Mouse (Mus musculus): ENCODE data around the gene Fnip2. TPM values are rescaled to one million over a fixed set of nuclear protein-coding genes. Genes with fewer than 3 reads are reported as not detected.

Gene Fnip2
- total RNA-seq, 1 experiment, result 21.6 TPM

- Histone ChIP-seq H3K4me3 (ENCODE audit: insufficient read depth in 1 of 2, low read depth in 1 of 2, low read length in 2 of 2, poor library complexity in 1 of 2, severe bottlenecking in 1 of 2) (no peak overlapping the region), H3K27ac (ENCODE audit: insufficient read depth, low read depth, low read length, poor library complexity, severe bottlenecking) (no peak overlapping the region), H3K4me1 (ENCODE audit: control insufficient read depth in 2 of 2, insufficient read depth in 2 of 2, low read length in 2 of 2, poor library complexity in 1 of 2) (no peaks in the 10 kb centered on the region), H3K9me3 (ENCODE audit: control insufficient read depth, insufficient read depth, low read depth, low read length) (no peaks in the 10 kb centered on the region), H3K36me3 (ENCODE audit: control insufficient read depth, insufficient read depth, low read length, poor library complexity, severe bottlenecking) (no peaks in the 10 kb centered on the region), H3K9ac (ENCODE audit: insufficient read depth, low read depth, low read length, poor library complexity, severe bottlenecking) (no peak overlapping the region)
- in situ Hi-C loops (cut with MboI; ENCODE audit: low sequenced_read_pairs in 2 of 2, unreplicated experiment in 2 of 2), result loop anchor here (5.0 to 25.0 kb wide), 2 partner anchors 233 to 243 kb away; no protein-coding TSS in a partner anchor
- TF ChIP-seq CHD2 (IDR thresholded peaks at IDR 0.05; ENCODE audit: low read depth, low read length) (no peak), MAFK (IDR thresholded peaks at IDR 0.05; ENCODE audit: insufficient read depth, low read depth, low read length) (no peak), HCFC1 (IDR thresholded peaks at IDR 0.05; ENCODE audit: borderline replicate concordance, insufficient read depth, low read length) (no peak), ZC3H11A (IDR thresholded peaks at IDR 0.05; ENCODE audit: borderline replicate concordance, low read depth, low read length) (no peak), ZNF384 (IDR thresholded peaks at IDR 0.05; ENCODE audit: low read depth, low read length) (no peak)
- no peak for DNase-seq (ENCODE audit: low read depth, low spot score)
Observed at GRCm38 (mm10) chr3:79445041-79445440, 122.6 kb downstream of the Fnip2 start.

- H3K27ac ChIP-seq (ENCODE audit: insufficient read depth, low read depth, low read length, poor library complexity, severe bottlenecking), result no peak overlapping the region
- no peak for DNase-seq (ENCODE audit: low read depth, low spot score)
- no peak overlapping the region for H3K4me3 ChIP-seq (ENCODE audit: insufficient read depth in 1 of 2, low read depth in 1 of 2, low read length in 2 of 2, poor library complexity in 1 of 2, severe bottlenecking in 1 of 2)
- no peak overlapping the region for H3K9ac ChIP-seq (ENCODE audit: insufficient read depth, low read depth, low read length, poor library complexity, severe bottlenecking)
- no peaks in the 10 kb centered on the region for H3K36me3 ChIP-seq (ENCODE audit: control insufficient read depth, insufficient read depth, low read length, poor library complexity, severe bottlenecking)
- 0 out of 2 replicates have a peak, but pooled peaks have one; percentile 28 for TF ChIP-seq ZC3H11A (IDR thresholded peaks at IDR 0.05; ENCODE audit: borderline replicate concordance, low read depth, low read length)
- no peak for TF ChIP-seq MAFK (IDR thresholded peaks at IDR 0.05; ENCODE audit: insufficient read depth, low read depth, low read length)
- in situ Hi-C loops (cut with MboI; ENCODE audit: low sequenced_read_pairs in 2 of 2, unreplicated experiment in 2 of 2), result loop anchor here in 1 of 2 experiments (25.0 kb wide), 1 partner anchor 232 kb away; no protein-coding TSS in a partner anchor
- H3K4me1 ChIP-seq (ENCODE audit: control insufficient read depth in 2 of 2, insufficient read depth in 2 of 2, low read length in 2 of 2, poor library complexity in 1 of 2), result no peaks in the 10 kb centered on the region
- no peaks in the 10 kb centered on the region for H3K9me3 ChIP-seq (ENCODE audit: control insufficient read depth, insufficient read depth, low read depth, low read length)
Observed at GRCm38 (mm10) chr3:79443850-79444249, 123.7 kb downstream of the Fnip2 start.

GRCm38 (mm10) chr3:79440976-79441491 is 126.6 kb downstream of the Fnip2 start:
- no peak for DNase-seq (ENCODE audit: low read depth, low spot score)
- no peak for TF ChIP-seq HCFC1 (IDR thresholded peaks at IDR 0.05; ENCODE audit: borderline replicate concordance, insufficient read depth, low read length)

GRCm38 (mm10) chr3:79438276-79438675 is 129.3 kb downstream of the Fnip2 start:
- DNase-seq (ENCODE audit: low read depth, low spot score), result no peak
- Histone ChIP-seq H3K9me3 (ENCODE audit: control insufficient read depth, insufficient read depth, low read depth, low read length) (no peaks in the 10 kb centered on the region), H3K36me3 (ENCODE audit: control insufficient read depth, insufficient read depth, low read length, poor library complexity, severe bottlenecking) (no peaks in the 10 kb centered on the region), H3K9ac (ENCODE audit: insufficient read depth, low read depth, low read length, poor library complexity, severe bottlenecking) (no peak overlapping the region), H3K27ac (ENCODE audit: insufficient read depth, low read depth, low read length, poor library complexity, severe bottlenecking) (no peak overlapping the region), H3K4me3 (ENCODE audit: insufficient read depth in 1 of 2, low read depth in 1 of 2, low read length in 2 of 2, poor library complexity in 1 of 2, severe bottlenecking in 1 of 2) (no peak overlapping the region), H3K4me1 (ENCODE audit: control insufficient read depth in 2 of 2, insufficient read depth in 2 of 2, low read length in 2 of 2, poor library complexity in 1 of 2) (peaks cover 13 to 14% of the 10 kb centered on the region in 2 experiments)
- TF ChIP-seq CHD2 (IDR thresholded peaks at IDR 0.05; ENCODE audit: low read depth, low read length) (no peak), ZNF384 (IDR thresholded peaks at IDR 0.05; ENCODE audit: low read depth, low read length) (no peak), MAFK (IDR thresholded peaks at IDR 0.05; ENCODE audit: insufficient read depth, low read depth, low read length) (no peak), HCFC1 (IDR thresholded peaks at IDR 0.05; ENCODE audit: borderline replicate concordance, insufficient read depth, low read length) (no peak), ZC3H11A (IDR thresholded peaks at IDR 0.05; ENCODE audit: borderline replicate concordance, low read depth, low read length) (no peak)
- in situ Hi-C loops (cut with MboI; ENCODE audit: low sequenced_read_pairs in 2 of 2, unreplicated experiment in 2 of 2), result loop anchor here in 1 of 2 experiments (25.0 kb wide), 1 partner anchor 226 kb away; no protein-coding TSS in a partner anchor

More at GRCm38 (mm10) chr3:79440976-79441491, 126.6 kb downstream of the Fnip2 start:
- no peaks in the 10 kb centered on the region for H3K36me3 ChIP-seq (ENCODE audit: control insufficient read depth, insufficient read depth, low read length, poor library complexity, severe bottlenecking)
- in situ Hi-C loops (cut with MboI; ENCODE audit: low sequenced_read_pairs in 2 of 2, unreplicated experiment in 2 of 2), result loop anchor here in 1 of 2 experiments (25.0 kb wide), 1 partner anchor 229 kb away; no protein-coding TSS in a partner anchor
- H3K27ac ChIP-seq (ENCODE audit: insufficient read depth, low read depth, low read length, poor library complexity, severe bottlenecking), result no peak overlapping the region
- H3K9ac ChIP-seq (ENCODE audit: insufficient read depth, low read depth, low read length, poor library complexity, severe bottlenecking), result no peak overlapping the region
- peaks cover 0 to 2% of the 10 kb centered on the region in 2 experiments; a peak in 1 of 4 replicates for H3K4me1 ChIP-seq (ENCODE audit: control insufficient read depth in 2 of 2, insufficient read depth in 2 of 2, low read length in 2 of 2, poor library complexity in 1 of 2)
- H3K4me3 ChIP-seq (ENCODE audit: insufficient read depth in 1 of 2, low read depth in 1 of 2, low read length in 2 of 2, poor library complexity in 1 of 2, severe bottlenecking in 1 of 2), result no peak overlapping the region
- H3K9me3 ChIP-seq (ENCODE audit: control insufficient read depth, insufficient read depth, low read depth, low read length), result no peaks in the 10 kb centered on the region

- Histone ChIP-seq H3K9ac (ENCODE audit: insufficient read depth, low read depth, low read length, poor library complexity, severe bottlenecking) (no peak overlapping the region), H3K9me3 (ENCODE audit: control insufficient read depth, insufficient read depth, low read depth, low read length) (no peaks in the 10 kb centered on the region), H3K27ac (ENCODE audit: insufficient read depth, low read depth, low read length, poor library complexity, severe bottlenecking) (no peak overlapping the region), H3K4me3 (ENCODE audit: insufficient read depth in 1 of 2, low read depth in 1 of 2, low read length in 2 of 2, poor library complexity in 1 of 2, severe bottlenecking in 1 of 2) (no peak overlapping the region), H3K4me1 (ENCODE audit: control insufficient read depth in 2 of 2, insufficient read depth in 2 of 2, low read length in 2 of 2, poor library complexity in 1 of 2) (peaks cover 13 to 16% of the 10 kb centered on the region in 2 experiments), H3K36me3 (ENCODE audit: control insufficient read depth, insufficient read depth, low read length, poor library complexity, severe bottlenecking) (no peaks in the 10 kb centered on the region)
- in situ Hi-C loops (cut with MboI; ENCODE audit: low sequenced_read_pairs in 2 of 2, unreplicated experiment in 2 of 2), result loop anchor here in 1 of 2 experiments (25.0 kb wide), 1 partner anchor 224 kb away; no protein-coding TSS in a partner anchor
- no peak for DNase-seq (ENCODE audit: low read depth, low spot score)
- TF ChIP-seq HCFC1 (IDR thresholded peaks at IDR 0.05; ENCODE audit: borderline replicate concordance, insufficient read depth, low read length), result no peak
- TF ChIP-seq MAFK (IDR thresholded peaks at IDR 0.05; ENCODE audit: insufficient read depth, low read depth, low read length), result no peak
- no peak for TF ChIP-seq ZNF384 (IDR thresholded peaks at IDR 0.05; ENCODE audit: low read depth, low read length)
- no peak for TF ChIP-seq ZC3H11A (IDR thresholded peaks at IDR 0.05; ENCODE audit: borderline replicate concordance, low read depth, low read length)
- no peak for TF ChIP-seq CHD2 (IDR thresholded peaks at IDR 0.05; ENCODE audit: low read depth, low read length)
Observed at GRCm38 (mm10) chr3:79436186-79436585, 131.4 kb downstream of the Fnip2 start.
